Mouse (Mus musculus) testis, adult 2 months (tissue): ENCODE results near the gene Selenoi.

Experiments used
- CTCF ChIP-seq: fragments of 200-500 bp; IDR thresholded peaks from 2 replicates; pipeline ENCODE4 v1.5.1; 2012; ENCODE audit warnings: low read depth, mild to moderate bottlenecking, inconsistent platforms, low read length, moderate library complexity; ENCODE audit not compliant: control insufficient read depth, insufficient read depth, insufficient replicate concordance
- POLR2A ChIP-seq: fragments of 200-500 bp; IDR thresholded peaks from 2 replicates; pipeline ENCODE4 v1.6.1; 2012; ENCODE audit warnings: low read depth, mild to moderate bottlenecking, inconsistent platforms, low read length, moderate library complexity; ENCODE audit not compliant: control insufficient read depth

GRCm38 (mm10) chr5:30222681-30223080, 9.7 kb upstream of the Selenoi start:
- TF ChIP-seq CTCF (no peak), POLR2A (no peak)
